ENCODE assay signal across 10 mouse cellular contexts in the genomic region with DNA sequence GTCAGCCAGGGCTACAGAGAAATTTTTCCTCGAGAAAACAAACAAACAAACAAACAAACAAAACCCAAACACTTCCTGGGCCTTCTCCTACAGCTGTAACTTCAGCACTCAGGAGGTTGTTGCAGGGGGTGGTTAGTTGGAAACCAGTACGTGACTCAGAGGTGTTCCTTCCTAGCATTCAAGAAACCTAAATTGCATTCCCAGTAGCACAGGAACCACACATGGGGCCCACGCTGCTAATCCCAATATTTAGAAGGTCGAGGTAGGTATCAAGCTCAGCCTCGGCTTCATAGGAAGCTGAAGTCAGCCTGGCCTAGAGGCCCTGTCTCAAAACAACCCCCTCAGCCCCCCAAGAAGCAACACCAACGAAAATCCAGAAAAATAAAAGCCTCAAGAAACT. TPM values are rescaled to one million over a fixed set of nuclear protein-coding genes. Genes with fewer than 3 reads are reported as not detected.
DNase-seq lines count a peak whose midpoint lies in the region; ATAC-seq and TF ChIP-seq lines count a peak whose summit lies in the region.
"Had no signal": no experiment of that assay in that cellular context is flagged by ENCODE, and none has a peak within 500 bp of the region (broad histone marks: within the 10 kb centered on the region; RNA-seq: fewer than 3 reads in every experiment).

No protein-coding gene starts in this region.

- no peaks in the 10 kb centered on the region; the same call in none of the 2 replicates for H3K4me1 ChIP-seq in embryonic facial prominence, embryonic 14.5 days (ENCODE audit: control insufficient read depth, insufficient read depth, low read length)
- peaks cover 26% of the 10 kb centered on the region for H3K4me1 ChIP-seq in limb, embryonic 12.5 days (replicated peaks)
- peaks cover 18% of the 10 kb centered on the region for H3K4me1 ChIP-seq in stomach, embryonic 15.5 days

- H3K27me3 ChIP-seq in embryonic facial prominence, embryonic 14.5 days (replicated peaks; ENCODE audit: control insufficient read depth, insufficient read depth, low read length): no peaks in the 10 kb centered on the region
- H3K27me3 ChIP-seq in limb, embryonic 12.5 days: no peaks in the 10 kb centered on the region
- no peaks in the 10 kb centered on the region for H3K27me3 ChIP-seq in stomach, embryonic 15.5 days (replicated peaks)

- peak overlapping the region; percentile 81 for H3K4me2 ChIP-seq in embryonic facial prominence, embryonic 14.5 days (ENCODE audit: low read depth, low read length)
- H3K4me2 ChIP-seq in limb, embryonic 12.5 days: peak overlapping the region; percentile 95
- H3K4me2 ChIP-seq in stomach, embryonic 15.5 days: peak overlapping the region; percentile 97

- 12% methylated on average over 6 of the region's 6 CpGs for WGBS in embryonic facial prominence, embryonic 14.5 days
- WGBS in limb, embryonic 12.5 days: 26% methylated on average over 6 of the region's 6 CpGs
- 14% methylated on average over 6 of the region's 6 CpGs for WGBS in stomach, embryonic 15.5 days

- no peak overlapping the region for H3K27ac ChIP-seq in left cerebral cortex, adult 2 months
- H3K27ac ChIP-seq in embryonic facial prominence, embryonic 14.5 days (replicated peaks; ENCODE audit: low read depth, low read length): peak overlapping the region; percentile 72; the same call in 1 of the 2 replicates
- no peak overlapping the region; the same call in 1 of the 2 replicates for H3K27ac ChIP-seq in limb, embryonic 12.5 days
- H3K27ac ChIP-seq in stomach, embryonic 15.5 days: 0 out of 2 replicates have a peak overlapping the region, but pooled peaks have one; percentile 97

- peak overlapping the region; percentile 95 for H3K4me3 ChIP-seq in left cerebral cortex, adult 2 months
- H3K4me3 ChIP-seq in embryonic facial prominence, embryonic 14.5 days (ENCODE audit: low read depth, low read length): peak overlapping the region; percentile 74
- peak overlapping the region; percentile 83 for H3K4me3 ChIP-seq in limb, embryonic 12.5 days (replicated peaks)
- peak overlapping the region; percentile 89 for H3K4me3 ChIP-seq in stomach, embryonic 15.5 days (replicated peaks)

- DNase-seq in left cerebral cortex, adult 2 months (ENCODE audit: extremely low spot score in 1 of 2, low spot score in 2 of 2): peak in 1 of 2 experiments; percentile 9
- no peak for DNase-seq in left cerebral cortex, postnatal 10 days (ENCODE audit: extremely low spot score in 1 of 2, low spot score in 2 of 2)
- no peak for DNase-seq in embryonic facial prominence, embryonic 14.5 days (ENCODE audit: low spot score)
- no peak for DNase-seq in frontal cortex, postnatal 25 days (ENCODE audit: low spot score in 2 of 2)
- no peak for DNase-seq in left cerebral cortex, adult 9 months (ENCODE audit: low spot score in 2 of 2)
- no peak for DNase-seq in c-Kit-positive CD71-positive TER-119-positive erythroid progenitor cells, embryonic 14.5 days (ENCODE audit: low spot score)
- DNase-seq: kidney, postnatal 25 days had no signal

- no peak for TF ChIP-seq CTCF in left cerebral cortex, adult 2 months (IDR thresholded peaks at IDR 0.05)

- peak overlapping the region; percentile 86 for H3K9ac ChIP-seq in embryonic facial prominence, embryonic 14.5 days (ENCODE audit: low read depth, low read length)
- peak overlapping the region; percentile 88 for H3K9ac ChIP-seq in limb, embryonic 12.5 days (replicated peaks)
- H3K9ac ChIP-seq in stomach, embryonic 15.5 days: peak overlapping the region; percentile 87

- intact Hi-C loops in left cerebral cortex, adult 2 months (cut with DNase I): loop anchor here (10.0 kb wide), 1 partner anchor 147 kb away; a partner anchor contains a TSS
- intact Hi-C loops in left cerebral cortex, postnatal 10 days (cut with DNase I): loop anchor here (10.0 kb wide), 1 partner anchor 177 kb away; a partner anchor contains a TSS

- no peaks in the 10 kb centered on the region for H3K9me3 ChIP-seq in embryonic facial prominence, embryonic 14.5 days (ENCODE audit: control insufficient read depth, low read length)
- no peaks in the 10 kb centered on the region for H3K9me3 ChIP-seq in limb, embryonic 12.5 days
- no peaks in the 10 kb centered on the region for H3K9me3 ChIP-seq in stomach, embryonic 15.5 days

- H3K36me3 ChIP-seq in embryonic facial prominence, embryonic 14.5 days (ENCODE audit: control insufficient read depth, insufficient read depth, low read length): peaks cover 36% of the 10 kb centered on the region
- peaks cover 30% of the 10 kb centered on the region for H3K36me3 ChIP-seq in limb, embryonic 12.5 days
- peaks cover 10% of the 10 kb centered on the region; the same call in 1 of the 2 replicates for H3K36me3 ChIP-seq in stomach, embryonic 15.5 days

- no peak for ATAC-seq in embryonic facial prominence, embryonic 14.5 days (ENCODE audit: low read depth)
- ATAC-seq in limb, embryonic 12.5 days (ENCODE audit: insufficient number of reproducible peaks, insufficient read depth, low FRiP score, low TSS enrichment, low read depth): no peak
- no peak for ATAC-seq in stomach, embryonic 15.5 days (ENCODE audit: insufficient read depth, low FRiP score, low read depth)
- ATAC-seq: activated CD4-positive, CD25-positive, alpha-beta regulatory T cell, adult 4 months had no signal

RNA-seq across cellular contexts. Expression of a gene that starts 1.2 kb away (rescaled TPM):
- total RNA-seq in left cerebral cortex, adult 2 months (2021): 100 to 1,000 TPM; 289 to 312 TPM
- 100 to 1,000 TPM; 326 to 331 TPM for total RNA-seq in left cerebral cortex, postnatal 10 days (2021)
- 332 and 354 TPM in 2 replicates for polyA plus RNA-seq in embryonic facial prominence, embryonic 14.5 days (2014; fragmentation: Nextera tagmentation; extraction: Ambion mirVana)
- 395 and 428 TPM in 2 replicates for polyA plus RNA-seq in limb, embryonic 12.5 days (2016; fragmentation: Nextera tagmentation; extraction: Ambion mirVana)
- 348 and 376 TPM in 2 replicates for polyA plus RNA-seq in stomach, embryonic 15.5 days (2015; fragmentation: Nextera tagmentation; extraction: Ambion mirVana)

RNA-seq across cellular contexts. Expression of a gene that starts 3.1 kb away (rescaled TPM):
- 10 to 100 TPM; 26.4 to 28.6 TPM for total RNA-seq in left cerebral cortex, adult 2 months (2021)
- 10 to 100 TPM; 18.0 to 19.5 TPM for total RNA-seq in left cerebral cortex, postnatal 10 days (2021)
- polyA plus RNA-seq in embryonic facial prominence, embryonic 14.5 days (2014; fragmentation: Nextera tagmentation; extraction: Ambion mirVana): 11.5 and 14.3 TPM in 2 replicates
- polyA plus RNA-seq in limb, embryonic 12.5 days (2016; fragmentation: Nextera tagmentation; extraction: Ambion mirVana): 20.9 and 21.0 TPM in 2 replicates
- polyA plus RNA-seq in stomach, embryonic 15.5 days (2015; fragmentation: Nextera tagmentation; extraction: Ambion mirVana): 15.3 and 18.5 TPM in 2 replicates

RNA-seq across cellular contexts. Expression of a gene that starts 10.4 kb away (rescaled TPM):
- total RNA-seq in left cerebral cortex, adult 2 months (2021): 10 to 100 TPM; 40.0 to 41.5 TPM
- total RNA-seq in left cerebral cortex, postnatal 10 days (2021): 10 to 100 TPM; 38.7 to 40.0 TPM
- polyA plus RNA-seq in embryonic facial prominence, embryonic 14.5 days (2014; fragmentation: Nextera tagmentation; extraction: Ambion mirVana): 46.3 and 48.1 TPM in 2 replicates
- 52.2 and 52.7 TPM in 2 replicates for polyA plus RNA-seq in limb, embryonic 12.5 days (2016; fragmentation: Nextera tagmentation; extraction: Ambion mirVana)
- 44.2 and 45.5 TPM in 2 replicates for polyA plus RNA-seq in stomach, embryonic 15.5 days (2015; fragmentation: Nextera tagmentation; extraction: Ambion mirVana)

Comparison
In these comparisons a context has a peak if more than half of its experiments do, and no peak if none do; other contexts are left out.
1. H3K27ac ChIP-seq: peak in embryonic facial prominence, embryonic 14.5 days (single experiment) and stomach, embryonic 15.5 days (single experiment); none in left cerebral cortex, adult 2 months (single experiment) and limb, embryonic 12.5 days (single experiment).
2. Peak in every context shown above with its lines, with median percentiles within 50 percentile points of each other: H3K4me3 ChIP-seq, H3K4me2 ChIP-seq and H3K9ac ChIP-seq.